Mouse (Mus musculus): Measurements from ENCODE around the gene Rbl2. TPM values are rescaled to one million over a fixed set of nuclear protein-coding genes. Genes with fewer than 3 reads are reported as not detected.
A peak's percentile ranks its signal among the peaks of the same experiment; 100 is the strongest.

Gene Rbl2
- polyA plus RNA-seq, 1 experiment from 2014 or later = 21.6 TPM

DNA sequence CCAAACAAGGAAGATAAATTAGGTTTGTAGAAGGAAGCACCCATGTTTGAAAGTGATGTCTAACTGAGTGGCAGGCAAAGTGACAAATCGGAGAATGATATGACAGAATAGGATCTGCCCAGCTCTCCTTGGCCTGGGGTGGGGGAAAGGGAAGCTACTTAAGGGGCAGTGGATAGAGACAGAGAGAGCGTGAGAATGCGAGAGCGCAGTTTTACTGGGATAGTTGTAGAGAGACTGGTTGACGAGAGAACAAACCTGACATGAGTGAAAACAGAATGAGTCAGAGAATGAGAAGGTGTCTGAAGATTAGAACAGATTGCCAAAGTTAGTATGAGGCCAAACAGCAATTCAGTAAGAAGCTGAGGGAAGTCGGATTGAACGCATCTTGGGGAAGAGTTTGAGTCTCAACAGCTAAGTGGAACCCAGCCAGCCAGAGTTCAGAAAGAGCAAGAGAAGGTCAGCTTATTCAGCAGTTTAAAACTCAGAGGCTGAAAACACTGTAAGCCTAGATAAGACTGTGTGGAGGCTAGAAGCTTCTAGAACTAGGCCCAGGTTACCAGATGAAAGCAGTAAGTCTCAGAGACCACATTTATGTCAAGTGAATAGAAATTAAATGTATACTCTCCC lies 9.9 kb upstream of the Rbl2 start:
- H3K27ac ChIP-seq (replicated peaks; ENCODE audit: low read depth, low read length) = no peak overlapping the region
- no peak for DNase-seq (ENCODE audit: low spot score)

DNA sequence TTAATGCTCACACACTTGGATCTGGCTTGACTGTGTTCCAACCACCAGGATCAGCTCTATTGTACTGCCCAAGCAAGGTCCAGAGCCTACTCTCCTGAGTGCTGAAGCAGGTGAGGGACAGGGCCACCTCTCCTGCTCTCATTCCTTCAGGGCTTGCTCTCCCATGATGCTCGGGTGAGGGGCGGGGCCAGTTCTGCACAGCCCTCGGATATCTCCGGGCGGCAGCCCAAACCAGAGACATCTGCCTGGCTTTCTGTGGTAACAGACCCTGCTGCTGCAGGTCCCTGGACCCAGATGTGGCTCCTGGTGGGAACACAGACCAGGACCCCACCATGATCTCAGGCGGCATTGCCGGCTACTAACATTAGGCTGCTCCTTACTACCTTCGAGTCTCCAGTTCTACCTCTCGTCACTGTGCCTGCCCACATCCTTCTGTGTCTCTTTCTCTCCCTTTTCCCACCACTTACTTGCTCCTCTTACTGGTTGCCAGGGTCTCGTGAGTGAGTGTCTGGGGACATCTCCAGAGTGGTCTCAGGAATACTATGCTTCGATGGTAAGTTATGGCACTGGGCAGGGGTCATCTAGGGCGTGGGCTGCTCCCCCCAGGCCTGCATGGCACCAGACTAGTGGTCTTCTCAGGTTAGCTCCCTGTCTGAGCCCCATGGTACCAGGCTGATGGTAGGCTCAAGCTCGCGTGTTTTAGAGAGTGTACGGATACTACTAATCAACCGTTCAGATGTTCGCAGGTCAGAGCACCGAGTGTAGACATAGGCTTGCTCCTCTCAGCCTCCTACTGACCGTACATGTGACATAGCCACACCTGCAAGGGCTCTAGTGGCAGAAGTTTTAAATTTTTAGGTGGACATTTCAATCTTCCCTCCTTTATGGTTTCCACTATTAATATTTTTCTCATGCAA lies 9.0 kb upstream of the Rbl2 start:
- Histone ChIP-seq H3K9ac (ENCODE audit: low read depth, low read length) (no peak overlapping the region), H3K4me2 (ENCODE audit: low read depth, low read length) (no peak overlapping the region), H3K27ac (replicated peaks; ENCODE audit: low read depth, low read length) (no peak overlapping the region), H3K36me3 (ENCODE audit: control insufficient read depth, insufficient read depth, low read length) (peaks cover 8% of the 10 kb centered on the region), H3K4me1 (ENCODE audit: control insufficient read depth, insufficient read depth, low read length) (no peaks in the 10 kb centered on the region), H3K9me3 (ENCODE audit: control insufficient read depth, low read length) (no peaks in the 10 kb centered on the region), H3K27me3 (replicated peaks; ENCODE audit: control insufficient read depth, insufficient read depth, low read length) (no peaks in the 10 kb centered on the region), H3K4me3 (ENCODE audit: low read depth, low read length) (no peak overlapping the region)
- DNase-seq (ENCODE audit: low spot score) (no peak), ATAC-seq (ENCODE audit: low read depth) (no peak)
- WGBS = 72% methylated on average over 19 of the region's 19 CpGs

More for the DNA sequence above, 9.9 kb upstream of the Rbl2 start:
- Histone ChIP-seq H3K36me3 (ENCODE audit: control insufficient read depth, insufficient read depth, low read length) (peaks cover 16% of the 10 kb centered on the region), H3K4me3 (ENCODE audit: low read depth, low read length) (no peak overlapping the region), H3K4me2 (ENCODE audit: low read depth, low read length) (no peak overlapping the region), H3K4me1 (ENCODE audit: control insufficient read depth, insufficient read depth, low read length) (no peaks in the 10 kb centered on the region), H3K9ac (ENCODE audit: low read depth, low read length) (no peak overlapping the region), H3K9me3 (ENCODE audit: control insufficient read depth, low read length) (no peaks in the 10 kb centered on the region), H3K27me3 (replicated peaks; ENCODE audit: control insufficient read depth, insufficient read depth, low read length) (no peaks in the 10 kb centered on the region)
- no peak for ATAC-seq (ENCODE audit: low read depth)
- 84% methylated on average over 7 of the region's 7 CpGs for WGBS

DNA sequence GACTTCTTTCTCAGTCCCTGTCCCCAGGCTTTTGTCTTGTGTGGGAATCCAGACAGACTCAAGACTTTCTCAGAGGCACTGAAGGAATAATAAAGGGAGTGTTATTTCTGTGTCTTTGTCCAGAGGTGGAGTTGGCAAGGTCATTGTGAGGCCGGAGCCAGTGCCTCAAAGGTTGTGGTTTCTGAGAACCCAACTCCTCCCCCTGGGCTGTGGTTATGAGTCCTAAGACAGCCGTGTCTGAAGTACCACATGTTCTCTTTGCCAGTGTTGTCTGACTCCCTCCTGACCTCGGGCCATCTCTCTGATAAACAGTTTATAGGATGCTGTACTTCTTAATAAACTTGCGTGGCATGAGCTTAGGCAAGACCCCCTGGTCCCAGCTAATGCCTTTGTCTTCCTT lies 4.7 kb upstream of the Rbl2 start:
- no peaks in the 10 kb centered on the region for H3K9me3 ChIP-seq (ENCODE audit: control insufficient read depth, low read length)
- no peak overlapping the region for H3K27ac ChIP-seq (replicated peaks; ENCODE audit: low read depth, low read length)
- H3K9ac ChIP-seq (ENCODE audit: low read depth, low read length) = no peak overlapping the region
- H3K27me3 ChIP-seq (replicated peaks; ENCODE audit: control insufficient read depth, insufficient read depth, low read length) = no peaks in the 10 kb centered on the region
- H3K4me2 ChIP-seq (ENCODE audit: low read depth, low read length) = no peak overlapping the region
- no peaks in the 10 kb centered on the region for H3K36me3 ChIP-seq (ENCODE audit: control insufficient read depth, insufficient read depth, low read length)
- no peak overlapping the region for H3K4me3 ChIP-seq (ENCODE audit: low read depth, low read length)
- WGBS = 67% methylated on average over 4 of the region's 4 CpGs
- ATAC-seq (ENCODE audit: low read depth) = no peak
- DNase-seq (ENCODE audit: low spot score) = no peak
- H3K4me1 ChIP-seq (ENCODE audit: control insufficient read depth, insufficient read depth, low read length) = no peaks in the 10 kb centered on the region

DNA sequence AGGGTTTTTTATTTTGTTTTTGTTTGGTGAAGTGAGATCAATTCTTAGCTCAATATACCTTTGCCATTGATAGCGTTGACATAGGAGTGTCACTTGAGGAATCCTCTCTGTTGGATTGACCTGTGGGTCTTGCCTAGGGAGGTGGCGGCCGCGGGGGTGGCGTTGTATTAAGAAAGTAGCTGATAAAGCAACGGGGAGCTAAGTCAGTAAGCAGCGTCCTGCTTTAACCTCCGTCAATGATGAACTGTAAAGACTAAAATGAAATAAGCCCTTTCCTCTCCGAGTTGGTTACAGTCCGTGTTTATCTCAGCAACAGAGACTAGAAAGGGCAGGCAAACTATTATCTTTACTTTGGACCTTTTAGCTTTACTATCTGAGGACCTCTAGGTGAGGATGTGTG lies 450 bp upstream of the Rbl2 start:
- peak overlapping the region; percentile 79 for H3K9ac ChIP-seq (ENCODE audit: low read depth, low read length)
- H3K4me3 ChIP-seq (ENCODE audit: low read depth, low read length) = peak overlapping the region; percentile 83
- no peak for ATAC-seq (ENCODE audit: low read depth)
- DNase-seq (ENCODE audit: low spot score) = no peak
- no peaks in the 10 kb centered on the region for H3K9me3 ChIP-seq (ENCODE audit: control insufficient read depth, low read length)
- WGBS = 13% methylated on average over 10 of the region's 10 CpGs
- no peaks in the 10 kb centered on the region for H3K27me3 ChIP-seq (replicated peaks; ENCODE audit: control insufficient read depth, insufficient read depth, low read length)
- peaks cover 6% of the 10 kb centered on the region; the same call in 1 of the 2 replicates for H3K4me1 ChIP-seq (ENCODE audit: control insufficient read depth, insufficient read depth, low read length)
- H3K27ac ChIP-seq (replicated peaks; ENCODE audit: low read depth, low read length) = no peak overlapping the region
- peak overlapping the region; percentile 62 for H3K4me2 ChIP-seq (ENCODE audit: low read depth, low read length)
- peaks cover under 1% of the 10 kb centered on the region; the same call in 1 of the 2 replicates for H3K36me3 ChIP-seq (ENCODE audit: control insufficient read depth, insufficient read depth, low read length)

DNA sequence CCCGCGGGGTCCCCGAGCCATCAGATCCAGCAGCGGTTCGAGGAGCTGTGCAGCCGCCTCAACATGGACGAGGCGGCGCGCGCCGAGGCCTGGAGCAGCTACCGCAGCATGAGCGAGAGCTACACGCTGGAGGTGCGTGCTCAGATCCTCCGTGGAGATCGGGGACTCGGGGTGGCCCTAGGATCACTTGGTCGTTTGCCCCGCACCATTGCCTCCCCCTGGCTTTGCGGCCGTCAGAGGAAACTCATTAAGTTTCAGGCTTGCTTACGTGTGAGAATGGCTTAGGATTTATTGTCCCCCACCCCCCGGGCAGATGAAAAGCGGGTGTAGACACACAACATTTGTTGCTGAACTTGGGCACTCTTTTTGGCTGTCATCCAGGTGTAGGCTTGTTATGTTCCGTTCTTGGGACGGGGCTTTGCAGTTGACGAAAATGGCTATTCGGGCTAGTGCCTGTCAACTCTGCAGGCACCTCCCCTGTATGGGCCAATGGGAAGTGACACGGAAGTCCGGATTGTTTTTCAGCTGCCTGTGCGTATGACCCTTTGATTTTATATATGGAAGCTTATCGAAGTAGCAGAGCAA lies 510 bp downstream of the Rbl2 start:
- H3K36me3 ChIP-seq (ENCODE audit: control insufficient read depth, insufficient read depth, low read length) = peaks cover 6% of the 10 kb centered on the region; the same call in 1 of the 2 replicates
- peak; percentile 94 for DNase-seq (ENCODE audit: low spot score)
- WGBS = under 1% methylated on average over 30 of the region's 34 CpGs
- peak overlapping the region; percentile 62 for H3K4me2 ChIP-seq (ENCODE audit: low read depth, low read length)
- peak; percentile 85 for ATAC-seq (ENCODE audit: low read depth)
- peak overlapping the region; percentile 81 for H3K27ac ChIP-seq (replicated peaks; ENCODE audit: low read depth, low read length)
- no peaks in the 10 kb centered on the region for H3K9me3 ChIP-seq (ENCODE audit: control insufficient read depth, low read length)
- peak overlapping the region; percentile 79 for H3K9ac ChIP-seq (ENCODE audit: low read depth, low read length)
- H3K4me1 ChIP-seq (ENCODE audit: control insufficient read depth, insufficient read depth, low read length) = peaks cover 6% of the 10 kb centered on the region; the same call in 1 of the 2 replicates
- H3K4me3 ChIP-seq (ENCODE audit: low read depth, low read length) = peak overlapping the region; percentile 83
- no peaks in the 10 kb centered on the region for H3K27me3 ChIP-seq (replicated peaks; ENCODE audit: control insufficient read depth, insufficient read depth, low read length)

DNA sequence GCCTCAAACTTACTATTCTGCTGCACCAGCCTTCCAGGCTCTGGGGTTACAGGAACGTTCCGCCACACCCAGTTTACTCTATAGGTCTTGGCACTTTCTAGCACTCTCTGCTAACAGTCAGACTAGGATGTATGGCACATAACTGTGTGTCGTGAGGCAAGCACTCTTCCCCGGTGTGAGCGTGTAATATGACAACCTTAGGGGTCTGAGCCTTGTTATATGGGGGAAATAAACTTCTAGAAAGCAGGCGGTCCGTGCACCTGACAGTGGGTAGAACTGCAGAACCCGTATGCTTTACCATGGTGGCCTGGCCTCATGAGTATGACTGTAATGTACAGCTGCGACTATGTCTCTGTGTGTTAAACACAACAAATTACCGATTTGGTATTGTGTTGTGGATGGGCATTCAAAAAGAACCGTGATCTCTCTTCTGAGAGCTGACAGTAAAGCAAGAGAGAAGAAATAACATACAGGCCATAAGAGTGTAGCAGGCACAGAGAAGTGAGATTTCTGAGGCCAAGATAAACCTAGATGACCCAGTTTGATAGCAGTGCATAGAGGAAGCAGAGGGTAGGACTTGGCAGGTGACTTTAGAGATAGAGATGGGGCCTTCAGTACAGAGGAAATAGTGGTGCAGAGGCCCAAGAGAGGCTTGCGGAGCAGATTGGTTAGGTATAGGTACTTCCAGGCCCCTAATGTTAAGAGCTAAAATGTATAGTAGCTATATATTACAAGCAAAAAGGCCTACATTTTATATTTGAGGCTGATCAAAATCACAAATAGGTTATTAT lies 7.4 kb downstream of the Rbl2 start:
- Histone ChIP-seq H3K27ac (replicated peaks; ENCODE audit: low read depth, low read length) (no peak overlapping the region), H3K4me1 (ENCODE audit: control insufficient read depth, insufficient read depth, low read length) (no peaks in the 10 kb centered on the region), H3K4me3 (ENCODE audit: low read depth, low read length) (no peak overlapping the region), H3K27me3 (replicated peaks; ENCODE audit: control insufficient read depth, insufficient read depth, low read length) (no peaks in the 10 kb centered on the region), H3K36me3 (ENCODE audit: control insufficient read depth, insufficient read depth, low read length) (peaks cover 33% of the 10 kb centered on the region), H3K4me2 (ENCODE audit: low read depth, low read length) (no peak overlapping the region), H3K9ac (ENCODE audit: low read depth, low read length) (no peak overlapping the region), H3K9me3 (ENCODE audit: control insufficient read depth, low read length) (no peaks in the 10 kb centered on the region)
- no peak for ATAC-seq (ENCODE audit: low read depth)
- 93% methylated on average over 12 of the region's 12 CpGs for WGBS
- no peak for DNase-seq (ENCODE audit: low spot score)

DNA sequence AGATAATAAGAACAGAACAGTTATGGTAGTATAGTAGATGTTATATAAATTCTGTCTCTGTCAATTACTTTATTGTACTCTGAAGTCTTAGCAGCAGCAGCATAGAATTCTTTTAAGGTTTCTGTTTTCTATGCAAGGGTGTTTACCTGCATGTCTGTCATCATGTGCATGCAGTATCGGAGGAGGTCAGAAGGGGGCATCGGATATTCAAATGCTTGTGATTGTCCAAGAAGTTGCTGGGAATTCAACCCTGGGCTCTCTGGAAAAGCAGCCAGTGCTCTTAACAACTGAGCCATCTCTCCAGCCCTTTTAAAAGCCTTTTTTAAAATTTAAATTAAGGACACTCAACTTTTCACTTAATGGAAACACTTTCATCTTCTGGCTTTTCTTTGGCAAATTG lies 9.8 kb downstream of the Rbl2 start:
- Histone ChIP-seq H3K27me3 (replicated peaks; ENCODE audit: control insufficient read depth, insufficient read depth, low read length) (no peaks in the 10 kb centered on the region), H3K4me3 (ENCODE audit: low read depth, low read length) (no peak overlapping the region), H3K9ac (ENCODE audit: low read depth, low read length) (no peak overlapping the region), H3K9me3 (ENCODE audit: control insufficient read depth, low read length) (no peaks in the 10 kb centered on the region), H3K36me3 (ENCODE audit: control insufficient read depth, insufficient read depth, low read length) (peaks cover 47% of the 10 kb centered on the region), H3K4me2 (ENCODE audit: low read depth, low read length) (no peak overlapping the region), H3K4me1 (ENCODE audit: control insufficient read depth, insufficient read depth, low read length) (no peaks in the 10 kb centered on the region), H3K27ac (replicated peaks; ENCODE audit: low read depth, low read length) (no peak overlapping the region)
- DNase-seq (ENCODE audit: low spot score) = no peak
- 91% methylated on average over 2 of the region's 2 CpGs for WGBS
- no peak for ATAC-seq (ENCODE audit: low read depth)

DNA sequence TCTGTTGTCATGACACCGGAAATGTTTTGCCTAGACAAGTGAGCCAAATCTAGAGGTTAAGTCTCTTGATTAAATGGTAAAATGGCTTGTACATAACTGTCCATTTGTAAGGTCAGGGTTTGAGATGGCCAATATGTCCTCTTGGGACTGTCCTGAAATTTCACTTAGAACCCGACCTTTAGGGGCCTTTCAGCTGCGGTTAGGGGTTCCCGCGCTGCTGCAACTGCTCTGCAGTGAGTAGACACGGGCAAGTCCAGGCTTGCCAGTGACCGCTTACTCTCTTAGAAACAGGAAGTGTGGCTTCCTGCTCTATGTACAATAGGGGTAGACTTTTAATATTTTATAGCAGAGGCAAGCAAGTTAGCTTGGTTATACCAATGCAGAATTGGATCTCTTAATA lies 12.1 kb downstream of the Rbl2 start:
- WGBS = 75% methylated on average over 7 of the region's 7 CpGs
- no peak overlapping the region for H3K4me3 ChIP-seq (ENCODE audit: low read depth, low read length)
- peaks cover 54% of the 10 kb centered on the region for H3K36me3 ChIP-seq (ENCODE audit: control insufficient read depth, insufficient read depth, low read length)
- H3K4me1 ChIP-seq (ENCODE audit: control insufficient read depth, insufficient read depth, low read length) = no peaks in the 10 kb centered on the region
- DNase-seq (ENCODE audit: low spot score) (peak; percentile 51), ATAC-seq (ENCODE audit: low read depth) (no peak)
- H3K9ac ChIP-seq (ENCODE audit: low read depth, low read length) = no peak overlapping the region
- H3K27ac ChIP-seq (replicated peaks; ENCODE audit: low read depth, low read length) = no peak overlapping the region
- no peak overlapping the region for H3K4me2 ChIP-seq (ENCODE audit: low read depth, low read length)
- H3K27me3 ChIP-seq (replicated peaks; ENCODE audit: control insufficient read depth, insufficient read depth, low read length) = no peaks in the 10 kb centered on the region
- H3K9me3 ChIP-seq (ENCODE audit: control insufficient read depth, low read length) = no peaks in the 10 kb centered on the region
